Mouse (Mus musculus): ENCODE data around the gene Glrp1.

GRCm38 (mm10) chr1:88475502-88475953 is 34.3 kb downstream of the Glrp1 start:
- no peak for TF ChIP-seq CTCF (IDR thresholded peaks at IDR 0.05; ENCODE audit: low read depth)
- TF ChIP-seq EP300 (IDR thresholded peaks at IDR 0.05; ENCODE audit: low read depth) = no peak

All from liver, embryonic 14.5 days (tissue).